Mouse (Mus musculus) MEL (cell line): ENCODE measurements around the gene Ubtf. TPM values are rescaled to one million over a fixed set of nuclear protein-coding genes. Genes with fewer than 3 reads are reported as not detected.
A peak's percentile ranks its signal among the peaks of the same experiment; 100 is the strongest.

Source experiments
- DNase-seq: peaks from one replicate; pipeline ENCODE4 v3.0.0; 2011; ENCODE audit warnings: low read depth, low spot score
- H3K27ac ChIP-seq: 2 replicates; pipeline ENCODE4 v1.5.1; 2012; ENCODE audit warnings: low read depth, mild to moderate bottlenecking, control low read depth, low read length, moderate library complexity; ENCODE audit not compliant: control insufficient read depth
- H3K27me3 ChIP-seq, 2 experiments: fragments of 150-350 bp in 1 of 2; sonication (generic) in 1 of 2; 2 replicates each; pipeline ENCODE4 v1.6.1; 2012; ENCODE audit warnings: low read length in 2 of 2, mild to moderate bottlenecking in 2 of 2, improper control_type of control experiment in 1 of 2, moderate library complexity in 1 of 2; ENCODE audit not compliant: insufficient read depth in 2 of 2, control insufficient read depth in 1 of 2
- H3K36me3 ChIP-seq, 2 experiments: 2 replicates each; pipeline ENCODE4 v1.6.1; 2012 to 2014; ENCODE audit warnings: low read length in 2 of 2, improper control_type of control experiment in 1 of 2, inconsistent platforms in 1 of 2, mild to moderate bottlenecking in 1 of 2; ENCODE audit not compliant: insufficient read depth in 2 of 2, control insufficient read depth in 1 of 2
- H3K4me1 ChIP-seq, 2 experiments: fragments of 150-350 bp in 1 of 2; sonication (generic) in 1 of 2; 2 replicates each; pipeline ENCODE4 v1.6.1; 2012; ENCODE audit warnings: low read length in 2 of 2, improper control_type of control experiment in 1 of 2, mild to moderate bottlenecking in 1 of 2; ENCODE audit not compliant: insufficient read depth in 2 of 2, control insufficient read depth in 1 of 2
- H3K4me3 ChIP-seq, 2 experiments: fragments of 150-350 bp in 1 of 2; sonication (generic) in 1 of 2; 2 replicates each; pipeline ENCODE4 v1.5.1; 2012; ENCODE audit warnings: low read depth in 2 of 2, low read length in 2 of 2, mild to moderate bottlenecking in 2 of 2, moderate library complexity in 2 of 2, control low read depth in 1 of 2, improper control_type of control experiment in 1 of 2; ENCODE audit not compliant: control insufficient read depth in 1 of 2, insufficient read depth in 1 of 2
- H3K79me2 ChIP-seq: 2 replicates; pipeline ENCODE4 v1.6.1; 2012; ENCODE audit warnings: mild to moderate bottlenecking, low read length, moderate library complexity; ENCODE audit not compliant: control insufficient read depth, poor library complexity, insufficient read depth
- H3K9ac ChIP-seq: 2 replicates; pipeline ENCODE4 v1.6.1; 2012; ENCODE audit warnings: low read depth, mild to moderate bottlenecking, control low read depth, low read length, moderate library complexity; ENCODE audit not compliant: control insufficient read depth, poor library complexity, severe bottlenecking
- H3K9me3 ChIP-seq: fragments of 150-350 bp; sonication (generic); replicated peaks from 2 replicates; pipeline ENCODE4 v1.6.1; 2012; ENCODE audit warnings: mild to moderate bottlenecking, low read length, improper control_type of control experiment, moderate library complexity; ENCODE audit not compliant: insufficient read depth
- CHD1 ChIP-seq: IDR thresholded peaks from 2 replicates; pipeline ENCODE4 v1.6.1; 2012; ENCODE audit warnings: low read depth, mild to moderate bottlenecking, inconsistent platforms, low read length, improper control_type of control experiment
- CHD2 ChIP-seq: IDR thresholded peaks from 2 replicates; pipeline ENCODE4 v1.6.1; 2011; ENCODE audit warnings: low read length, improper control_type of control experiment
- CTCF ChIP-seq, 3 experiments: IDR thresholded peaks in 2 of 3; conservative IDR thresholded peaks in 1 of 3; 2 replicates each; pipeline ENCODE4 v1.5.1; 2011 to 2012; ENCODE audit warnings: low read length in 3 of 3, low read depth in 2 of 3, mild to moderate bottlenecking in 2 of 3, improper control_type of control experiment in 1 of 3, inconsistent platforms in 1 of 3, mixed read lengths in 1 of 3, moderate library complexity in 1 of 3; ENCODE audit not compliant: control insufficient read depth in 1 of 3, insufficient read depth in 1 of 3, poor library complexity in 1 of 3, severe bottlenecking in 1 of 3
- E2F4 ChIP-seq: IDR thresholded peaks from 2 replicates; pipeline ENCODE4 v1.6.1; 2011; ENCODE audit warnings: low read depth, low read length, improper control_type of control experiment, borderline replicate concordance
- ELF1 ChIP-seq: IDR thresholded peaks from 2 replicates; pipeline ENCODE4 v1.6.1; 2014; ENCODE audit warnings: low read depth, mild to moderate bottlenecking, inconsistent platforms, low read length, improper control_type of control experiment, moderate library complexity
- EP300 ChIP-seq, 2 experiments: IDR thresholded peaks; 2 replicates each; pipeline ENCODE4 v1.6.1; 2011; ENCODE audit warnings: improper control_type of control experiment in 2 of 2, low read length in 2 of 2, low read depth in 1 of 2, mild to moderate bottlenecking in 1 of 2
- MAX ChIP-seq: IDR thresholded peaks from 2 replicates; pipeline ENCODE4 v1.6.1; 2011; ENCODE audit warnings: low read length, improper control_type of control experiment
- MAZ ChIP-seq: IDR thresholded peaks from 2 replicates; pipeline ENCODE4 v1.6.1; 2012; ENCODE audit warnings: low read depth, mild to moderate bottlenecking, inconsistent platforms, low read length, improper control_type of control experiment
- MEF2A ChIP-seq: IDR thresholded peaks from 2 replicates; pipeline ENCODE4 v1.6.1; 2014; ENCODE audit warnings: low read depth, mild to moderate bottlenecking, inconsistent platforms, low read length, improper control_type of control experiment; ENCODE audit not compliant: poor library complexity, insufficient replicate concordance, severe bottlenecking; ENCODE audit errors: extremely low read depth
- MXI1 ChIP-seq: IDR thresholded peaks from 2 replicates; pipeline ENCODE4 v1.6.1; 2011; ENCODE audit warnings: mild to moderate bottlenecking, low read depth, low read length, improper control_type of control experiment
- MYB ChIP-seq: IDR thresholded peaks from 2 replicates; pipeline ENCODE4 v1.6.1; 2011; ENCODE audit warnings: mild to moderate bottlenecking, low read depth, low read length, improper control_type of control experiment
- NRF1 ChIP-seq: IDR thresholded peaks from 2 replicates; pipeline ENCODE4 v1.6.1; 2014; ENCODE audit warnings: low read depth, mild to moderate bottlenecking, inconsistent platforms, low read length, improper control_type of control experiment, moderate library complexity; ENCODE audit not compliant: poor library complexity, insufficient read depth, severe bottlenecking
- POLR2AphosphoS2 ChIP-seq: IDR thresholded peaks from 2 replicates; pipeline ENCODE4 v1.6.1; 2011; ENCODE audit warnings: low read length, improper control_type of control experiment
- POLR2AphosphoS5 ChIP-seq: IDR thresholded peaks from 2 replicates; pipeline ENCODE4 v1.6.1; 2012; ENCODE audit warnings: low read depth, borderline replicate concordance, mild to moderate bottlenecking, inconsistent platforms, low read length, moderate library complexity, mixed read lengths
- TBP ChIP-seq: IDR thresholded peaks from 2 replicates; pipeline ENCODE4 v1.8.0; 2011; ENCODE audit warnings: low read depth, low read length, improper control_type of control experiment
- TCF12 ChIP-seq: IDR thresholded peaks from 2 replicates; pipeline ENCODE4 v1.6.1; 2014; ENCODE audit warnings: low read depth, mild to moderate bottlenecking, inconsistent platforms, low read length, improper control_type of control experiment, moderate library complexity
- USF1 ChIP-seq: IDR thresholded peaks from 2 replicates; pipeline ENCODE4 v1.6.1; 2014; ENCODE audit warnings: low read depth, mild to moderate bottlenecking, inconsistent platforms, low read length, improper control_type of control experiment, moderate library complexity
- USF2 ChIP-seq, 2 experiments: IDR thresholded peaks; 2 replicates each; pipeline ENCODE4 v1.6.1; 2011 to 2012; ENCODE audit warnings: improper control_type of control experiment in 2 of 2, low read length in 2 of 2, borderline replicate concordance in 1 of 2, inconsistent platforms in 1 of 2, low read depth in 1 of 2, mild to moderate bottlenecking in 1 of 2; ENCODE audit not compliant: insufficient read depth in 1 of 2
- ZC3H11A ChIP-seq: IDR thresholded peaks from 2 replicates; pipeline ENCODE4 v1.6.1; 2012; ENCODE audit warnings: low read depth, mild to moderate bottlenecking, inconsistent platforms, low read length, improper control_type of control experiment
- ZKSCAN1 ChIP-seq: IDR thresholded peaks from 2 replicates; pipeline ENCODE4 v1.6.1; 2012; ENCODE audit warnings: low read depth, mild to moderate bottlenecking, inconsistent platforms, low read length, improper control_type of control experiment, moderate library complexity
- ZNF384 ChIP-seq: IDR thresholded peaks from 2 replicates; pipeline ENCODE4 v1.6.1; 2012; ENCODE audit warnings: low read depth, mild to moderate bottlenecking, inconsistent platforms, low read length, improper control_type of control experiment
- polyA plus RNA-seq, 2 experiments: library from polyadenylated mRNA; stranded (reverse) in 1 of 2; unstranded in 1 of 2; fragments of >175 nt in 1 of 2; fragments of >200 nt in 1 of 2; gene quantifications; 2 replicates each; pipeline versions ENCODE4 v1.2.1 to v1.2.4; 2012; ENCODE audit warnings: low replicate concordance in 2 of 2, low read depth in 1 of 2; ENCODE audit not compliant: insufficient read length in 2 of 2, insufficient read depth in 1 of 2, missing spikeins in 1 of 2
- total RNA-seq: library from RNA; depleted of rRNA; stranded (reverse); fragments of 300-350 nt; gene quantifications from 2 replicates; pipeline ENCODE4 v1.2.3, GENCODE M21; 2012

The Ubtf gene
- total and polyA plus RNA-seq, 3 experiments: 76.5 to 189 (median 145) TPM

DNA sequence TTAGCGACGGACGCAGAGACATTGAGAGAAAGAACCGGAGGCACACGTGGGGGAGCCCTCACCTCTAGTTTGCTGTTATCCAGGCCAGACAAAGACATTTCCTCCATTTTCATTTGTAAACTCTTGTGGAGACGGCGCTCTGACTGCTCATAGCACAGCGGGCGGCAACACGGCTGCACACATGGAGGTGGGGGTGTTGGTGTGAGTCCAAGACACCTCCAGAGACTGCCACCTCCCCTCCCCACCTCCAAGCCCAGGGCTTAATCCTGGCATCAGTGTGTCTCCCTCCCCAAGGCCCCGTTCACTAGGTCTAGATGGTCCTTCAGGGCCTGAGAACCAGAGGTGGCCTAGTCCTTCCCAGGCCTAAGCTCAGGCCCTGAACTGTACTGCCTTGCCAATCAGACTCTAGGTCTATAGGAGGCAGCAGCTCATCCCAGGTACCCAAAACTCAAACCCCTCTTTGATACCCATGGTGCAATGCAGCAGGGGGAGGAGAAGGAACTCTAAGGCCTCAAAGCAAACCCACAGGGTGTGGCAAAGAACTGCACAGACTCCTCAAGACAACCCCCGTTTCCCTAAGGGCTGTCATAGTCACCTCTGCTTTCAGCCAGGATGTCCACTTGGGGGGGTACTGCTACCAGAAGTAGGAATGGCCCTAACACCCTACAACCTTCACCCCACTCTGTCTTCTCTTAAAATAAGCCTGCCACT lies 24.5 kb downstream of the Ubtf start (continued):
- peak in 2 of 3 experiments; percentile 28 to 42; a peak in 3 of 6 replicates for TF ChIP-seq CTCF (IDR thresholded peaks at IDR 0.05 in 2 of 3, conservative IDR thresholded peaks at IDR 0.05 in 1 of 3; ENCODE audit: control insufficient read depth in 1 of 3, insufficient read depth in 1 of 3, low read depth in 2 of 3, low read length in 3 of 3, poor library complexity in 1 of 3, severe bottlenecking in 1 of 3)
- TF ChIP-seq ZKSCAN1: no peak
- no peak for TF ChIP-seq USF2 (IDR thresholded peaks at IDR 0.05; ENCODE audit: borderline replicate concordance in 1 of 2, insufficient read depth in 1 of 2, low read depth in 1 of 2, low read length in 2 of 2)
- peak; percentile 27; the same call in 1 of the 2 replicates for TF ChIP-seq MAX
- TF ChIP-seq CHD2: no peak
- TF ChIP-seq MYB: no peak
- no peak; the same call in 1 of the 2 replicates for TF ChIP-seq TCF12
- TF ChIP-seq MEF2A: no peak
- TF ChIP-seq ELF1: no peak
- no peak for TF ChIP-seq EP300 (IDR thresholded peaks at IDR 0.05; ENCODE audit: low read depth in 1 of 2, low read length in 2 of 2)
- no peak for TF ChIP-seq ZC3H11A
- no peak for TF ChIP-seq E2F4
- TF ChIP-seq POLR2AphosphoS5: no peak

DNA sequence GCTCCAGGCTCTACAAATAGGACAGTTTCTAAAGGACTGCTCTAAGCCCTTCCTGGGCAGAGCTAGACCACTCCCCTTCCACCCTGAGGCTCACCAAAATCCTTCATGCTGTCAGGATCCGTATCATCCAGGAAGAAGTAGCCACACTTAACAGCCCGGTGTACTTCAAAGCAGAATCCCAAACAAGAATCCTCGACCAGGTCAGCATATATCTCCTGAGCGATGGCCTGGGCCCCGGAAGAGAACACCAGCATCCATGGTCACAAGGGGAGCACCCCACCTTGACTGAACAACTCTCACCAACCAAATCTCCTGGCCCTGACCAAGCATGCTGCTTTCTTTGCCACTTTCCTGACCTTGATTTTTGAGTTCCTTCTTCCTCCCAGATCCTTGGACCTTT lies 25.1 kb downstream of the Ubtf start:
- Histone ChIP-seq H3K27ac (no peak overlapping the region), H3K4me1 (peaks cover 0 to 10% of the 10 kb centered on the region in 2 experiments; a peak in 3 of 4 replicates), H3K4me3 (no peak overlapping the region), H3K79me2 (peaks cover 24% of the 10 kb centered on the region), H3K9ac (no peak overlapping the region), H3K9me3 (no peaks in the 10 kb centered on the region), H3K27me3 (no peaks in the 10 kb centered on the region), H3K36me3 (peaks cover 2 to 6% of the 10 kb centered on the region in 2 experiments; a peak in 3 of 4 replicates)
- no peak for DNase-seq
- TF ChIP-seq EP300 (IDR thresholded peaks at IDR 0.05; ENCODE audit: low read depth in 1 of 2, low read length in 2 of 2) (no peak), MEF2A (no peak), MYB (no peak), ELF1 (no peak), USF1 (no peak), TCF12 (no peak), POLR2AphosphoS2 (no peak), CHD1 (no peak), ZNF384 (no peak), USF2 (IDR thresholded peaks at IDR 0.05; ENCODE audit: borderline replicate concordance in 1 of 2, insufficient read depth in 1 of 2, low read depth in 1 of 2, low read length in 2 of 2) (no peak), MAZ (no peak), MXI1 (no peak), TBP (no peak), NRF1 (no peak)
